Mouse (Mus musculus) hindbrain, embryonic 10.5 days (tissue): ENCODE results near the gene Olfr736. TPM values are rescaled to one million over a fixed set of nuclear protein-coding genes. Genes with fewer than 3 reads are reported as not detected.

ENCODE experiments used
- DNase-seq: peaks from one replicate; pipeline ENCODE4 v3.0.0-alpha.2; 2017; ENCODE audit warnings: low spot score
- H3K27ac ChIP-seq: fragments of 300-500 bp; sonication (generic); 2 replicates; pipeline ENCODE4 v1.5.1; 2016; ENCODE audit warnings: mild to moderate bottlenecking, moderate library complexity
- H3K27me3 ChIP-seq: fragments of 300-500 bp; sonication (generic); 2 replicates; pipeline ENCODE4 v1.6.1; 2016; ENCODE audit warnings: mild to moderate bottlenecking; ENCODE audit not compliant: poor library complexity, insufficient read depth, severe bottlenecking
- H3K36me3 ChIP-seq: fragments of 300-500 bp; sonication (generic); 2 replicates; pipeline ENCODE4 v1.6.1; 2016; ENCODE audit warnings: mild to moderate bottlenecking, moderate library complexity
- H3K4me1 ChIP-seq: fragments of 300-500 bp; sonication (generic); replicated peaks from 2 replicates; pipeline ENCODE4 v1.6.1; 2016; ENCODE audit warnings: mild to moderate bottlenecking
- H3K4me3 ChIP-seq: fragments of 300-500 bp; sonication (generic); 2 replicates; pipeline ENCODE4 v1.5.1; 2016; ENCODE audit warnings: mild to moderate bottlenecking, moderate library complexity
- H3K9me3 ChIP-seq: fragments of 300-500 bp; sonication (generic); 2 replicates; pipeline ENCODE4 v1.6.1; 2016; ENCODE audit warnings: mild to moderate bottlenecking, moderate library complexity
- WGBS: fragments of 180-500 bp; shearing (Covaris S2); methylation state at CpG from one replicate; pipeline ENCODE4 v1.1.7; 2016; 5-methylcytosine and 5-hydroxymethylcytosine counted together
- polyA plus RNA-seq: library from polyadenylated mRNA; unstranded; fragments of >200 nt; fragmentation: Nextera tagmentation; extraction: Ambion mirVana; gene quantifications from 2 replicates; pipeline ENCODE4 v1.2.1, GENCODE M21; 2016

The Olfr736 gene
- not detected in 2 replicates for polyA plus RNA-seq

DNA sequence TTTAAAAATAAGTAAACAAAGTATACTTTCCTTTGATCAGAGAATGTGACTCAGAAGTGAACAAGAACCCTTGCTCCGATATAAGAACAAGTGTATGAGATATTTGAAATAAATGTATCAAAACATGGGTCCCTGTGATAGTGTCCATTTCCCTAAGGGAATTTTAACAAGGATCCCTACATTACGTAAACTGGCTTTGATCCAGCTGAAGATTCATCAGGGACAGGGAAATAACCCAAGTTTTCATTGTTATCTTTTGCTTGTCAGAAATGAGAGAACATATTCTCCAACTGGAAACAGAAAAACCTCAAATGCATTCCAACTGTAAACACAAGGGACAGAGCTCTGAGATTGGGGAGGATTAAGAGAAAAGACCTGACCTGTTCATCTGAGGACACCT is at the start of gene Olfr736:
TSS of gene Olfr736 (plus strand) at position 301 of the 400 bp plus-strand sequence.
- Histone ChIP-seq H3K9me3 (no peaks in the 10 kb centered on the region), H3K4me3 (no peak within 1 kb of the TSS), H3K4me1 (peaks cover 4% of the 10 kb centered on the region; the same call in 1 of the 2 replicates), H3K27ac (no peak within 1 kb of the TSS), H3K27me3 (no peaks in the 10 kb centered on the region), H3K36me3 (no peaks in the 10 kb centered on the region)
- 89% methylated on average over 2 of the region's 2 CpGs for WGBS
- no peak for DNase-seq

DNA sequence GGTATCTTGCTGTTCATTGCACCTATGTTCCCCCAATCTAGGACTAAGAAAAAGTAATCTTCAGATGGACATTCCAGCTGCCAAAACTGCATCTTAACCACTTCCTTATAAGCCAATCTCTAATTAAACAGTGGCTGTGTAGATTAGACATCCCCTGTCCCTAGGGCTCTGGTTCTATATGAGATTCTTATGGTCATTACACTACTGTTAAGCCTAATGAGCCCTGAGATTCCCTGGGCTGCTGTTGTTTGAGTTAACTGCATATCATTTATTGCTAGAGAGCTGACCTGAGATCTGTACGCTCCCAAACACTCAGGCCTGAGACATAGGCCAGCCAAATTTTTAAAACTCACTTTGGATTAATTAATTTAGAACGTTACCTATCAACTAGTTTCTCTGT is 32.2 kb upstream of the Olfr736 start, which contains the start of gene Olfr735:
TSS of gene Olfr735 (minus strand) at position 77 of the 400 bp plus-strand sequence.
- no peaks in the 10 kb centered on the region for H3K27me3 ChIP-seq
- no peaks in the 10 kb centered on the region for H3K4me1 ChIP-seq
- no peaks in the 10 kb centered on the region for H3K9me3 ChIP-seq
- H3K27ac ChIP-seq: no peak within 1 kb of the TSS
- H3K36me3 ChIP-seq: no peaks in the 10 kb centered on the region
- WGBS: 90% methylated on average over 2 of the region's 2 CpGs
- no peak for DNase-seq
- H3K4me3 ChIP-seq: no peak within 1 kb of the TSS

DNA sequence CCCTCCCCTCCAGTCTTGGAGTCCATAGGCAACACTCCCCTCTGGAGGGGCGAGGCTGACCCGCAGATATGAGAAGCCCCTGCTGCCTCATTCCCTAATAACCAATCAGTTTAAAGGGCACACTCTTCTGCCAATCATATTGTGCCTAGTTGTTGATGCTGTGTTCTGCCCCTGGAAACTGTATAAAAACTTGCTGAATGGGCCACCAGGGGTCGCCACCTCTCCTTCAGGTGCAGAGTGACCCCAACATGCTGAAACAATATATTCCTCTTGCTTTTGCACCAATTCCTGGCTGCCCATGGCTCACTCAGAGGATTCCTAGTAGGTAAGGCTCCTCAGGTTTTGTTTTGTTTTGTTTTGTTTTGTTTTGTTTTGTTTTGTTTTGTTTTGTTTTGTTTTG is 28.5 kb upstream of the Olfr736 start:
- no peak overlapping the region for H3K4me3 ChIP-seq
- H3K4me1 ChIP-seq: no peaks in the 10 kb centered on the region
- WGBS: 43% methylated on average over 3 of the region's 3 CpGs
- no peaks in the 10 kb centered on the region for H3K36me3 ChIP-seq
- no peak overlapping the region for H3K27ac ChIP-seq
- DNase-seq: peak; percentile 19
- H3K9me3 ChIP-seq: no peaks in the 10 kb centered on the region
- no peaks in the 10 kb centered on the region for H3K27me3 ChIP-seq

DNA sequence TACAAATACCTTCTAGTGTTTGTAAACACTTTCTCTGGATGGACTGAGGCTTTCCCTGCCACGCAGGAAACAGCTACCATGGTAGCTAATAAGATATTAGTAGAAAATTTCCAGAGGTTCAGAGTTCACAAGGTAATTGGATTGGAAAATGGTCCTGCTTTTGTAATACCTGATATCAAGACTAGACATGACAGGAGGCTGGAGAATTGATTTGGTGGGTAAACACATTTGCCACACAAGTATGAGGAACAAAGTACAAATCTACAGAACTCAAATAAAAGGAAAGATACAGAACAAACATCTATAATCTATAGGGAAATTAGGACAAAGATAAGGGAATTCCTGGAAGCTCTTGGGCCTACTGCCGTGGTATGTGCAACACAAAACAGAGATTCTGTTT is 24.2 kb upstream of the Olfr736 start:
- Histone ChIP-seq H3K27ac (no peak overlapping the region), H3K27me3 (no peaks in the 10 kb centered on the region), H3K36me3 (no peaks in the 10 kb centered on the region), H3K9me3 (no peaks in the 10 kb centered on the region), H3K4me3 (no peak overlapping the region), H3K4me1 (no peaks in the 10 kb centered on the region)
- WGBS: 85% methylated on average over 2 of the region's 2 CpGs
- DNase-seq: no peak

DNA sequence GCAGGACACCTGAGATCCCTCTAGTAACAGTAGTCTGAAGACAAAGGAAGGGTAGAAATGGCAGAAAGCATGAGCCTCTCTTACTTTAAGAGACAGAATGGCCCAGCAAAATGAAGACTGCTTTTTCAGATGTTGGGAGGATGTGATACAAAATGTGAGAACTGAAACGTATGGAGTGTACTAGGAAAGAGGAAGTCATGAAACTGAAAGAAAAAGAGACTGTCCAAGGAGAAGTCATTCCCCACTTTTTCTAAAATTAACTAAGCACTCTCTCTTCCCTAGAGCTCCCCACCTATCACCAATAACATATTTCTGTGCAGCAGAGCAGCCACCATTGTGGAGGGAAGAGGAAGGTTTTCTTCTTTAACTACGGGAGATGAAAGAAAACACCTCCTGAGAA is 23.4 kb upstream of the Olfr736 start, which contains the start of gene Tlr11:
TSS of gene Tlr11 (plus strand) at position 322 of the 400 bp plus-strand sequence.
- Histone ChIP-seq H3K9me3 (no peaks in the 10 kb centered on the region), H3K27ac (no peak within 1 kb of the TSS), H3K4me3 (no peak within 1 kb of the TSS), H3K36me3 (no peaks in the 10 kb centered on the region), H3K4me1 (no peaks in the 10 kb centered on the region), H3K27me3 (no peaks in the 10 kb centered on the region)
- 89% methylated on average over 2 of the region's 2 CpGs for WGBS
- no peak for DNase-seq

DNA sequence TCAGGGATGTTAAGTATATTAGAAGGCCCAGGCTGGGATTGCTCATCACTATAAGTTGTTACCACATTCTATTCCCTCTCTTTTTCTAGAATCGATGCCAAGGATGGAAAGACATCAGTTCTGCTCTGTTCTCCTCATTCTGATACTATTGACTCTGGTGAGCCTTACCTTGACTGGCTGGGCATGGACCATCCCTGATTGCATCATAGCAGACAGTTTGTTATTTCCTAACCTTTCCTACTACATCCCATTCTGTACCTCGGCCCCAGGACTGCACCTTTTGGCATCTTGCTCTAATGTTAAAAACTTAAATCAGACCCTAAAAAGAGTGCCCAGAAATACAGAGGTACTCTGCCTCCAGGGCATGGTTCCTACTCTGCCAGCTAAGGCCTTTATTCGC is 20.5 kb upstream of the Olfr736 start:
- H3K36me3 ChIP-seq: no peaks in the 10 kb centered on the region
- no peak for DNase-seq
- H3K4me3 ChIP-seq: no peak overlapping the region
- no peak overlapping the region for H3K27ac ChIP-seq
- no peaks in the 10 kb centered on the region for H3K27me3 ChIP-seq
- no peaks in the 10 kb centered on the region for H3K4me1 ChIP-seq
- no peaks in the 10 kb centered on the region; the same call in 1 of the 2 replicates for H3K9me3 ChIP-seq
- WGBS: 81% methylated on average over 3 of the region's 3 CpGs

DNA sequence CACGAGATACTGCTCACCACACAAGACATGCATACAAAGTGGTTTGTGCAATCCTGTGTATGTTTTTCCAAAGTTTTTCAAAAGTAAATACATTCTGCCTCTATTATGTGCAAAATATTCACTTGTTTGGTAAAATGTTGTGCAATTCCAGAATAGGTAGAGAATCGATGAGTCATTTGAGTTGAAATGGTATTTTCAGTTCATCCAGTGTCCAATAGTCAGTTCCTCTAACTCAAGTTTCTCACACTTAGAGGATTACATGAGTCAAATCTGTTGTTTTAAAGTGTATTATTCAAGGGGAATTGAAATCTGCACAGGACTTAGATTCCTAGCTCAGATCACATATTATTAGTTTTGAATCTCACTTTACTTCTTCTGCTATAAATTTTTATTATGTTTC is 17.4 kb upstream of the Olfr736 start:
- Histone ChIP-seq H3K27ac (no peak overlapping the region), H3K4me1 (no peaks in the 10 kb centered on the region), H3K9me3 (no peaks in the 10 kb centered on the region; the same call in 1 of the 2 replicates), H3K27me3 (no peaks in the 10 kb centered on the region), H3K36me3 (no peaks in the 10 kb centered on the region), H3K4me3 (no peak overlapping the region)
- 81% methylated on average over 2 of the region's 2 CpGs for WGBS
- no peak for DNase-seq

DNA sequence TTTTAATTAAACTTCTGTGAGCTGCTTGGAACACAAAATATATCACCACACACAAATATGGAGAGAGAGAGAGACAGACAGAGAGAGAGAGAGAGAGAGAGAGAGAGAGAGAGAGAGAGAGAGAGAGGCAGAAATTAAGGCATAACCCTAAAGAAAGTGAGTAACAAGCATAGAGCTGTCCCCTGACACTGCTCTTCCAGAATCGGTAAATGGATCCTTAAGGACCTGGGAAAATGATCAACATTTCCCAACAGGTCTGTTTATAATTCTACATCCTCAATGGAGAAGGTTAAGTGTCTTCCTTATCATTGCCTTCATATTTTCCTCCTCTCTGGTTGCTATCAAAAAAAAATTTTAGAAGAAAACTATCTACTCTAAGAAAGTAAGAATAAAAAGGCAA is 26.3 kb downstream of the Olfr736 start, which contains the start of gene Olfr738:
TSS of gene Olfr738 (plus strand) at position 301 of the 400 bp plus-strand sequence.
- Histone ChIP-seq H3K27ac (no peak within 1 kb of the TSS), H3K4me1 (no peaks in the 10 kb centered on the region), H3K36me3 (no peaks in the 10 kb centered on the region), H3K27me3 (no peaks in the 10 kb centered on the region), H3K9me3 (no peaks in the 10 kb centered on the region), H3K4me3 (no peak within 1 kb of the TSS)
- DNase-seq: no peak
- 93% methylated on average over 1 of the region's 1 CpGs for WGBS

DNA sequence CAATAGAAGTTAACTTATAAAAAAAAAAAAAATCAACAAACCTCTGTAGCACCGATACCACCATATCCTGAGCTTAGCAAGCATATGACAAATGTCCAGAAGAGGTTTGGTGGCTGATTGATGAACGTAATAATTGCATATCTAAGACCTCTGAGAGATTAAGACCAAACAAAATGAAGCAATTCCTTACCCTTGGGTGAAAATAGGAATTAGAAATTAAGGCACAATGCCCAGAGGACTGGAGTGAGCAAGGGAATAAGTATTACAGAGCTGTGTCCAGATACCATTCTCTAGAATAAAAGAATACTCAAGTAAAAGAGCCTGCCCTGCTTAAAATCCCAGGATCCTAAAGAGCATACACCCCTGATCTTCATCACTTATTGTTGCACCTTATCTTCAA is 37.4 kb downstream of the Olfr736 start, which contains the start of gene Olfr739:
TSS of gene Olfr739 (plus strand) at position 301 of the 400 bp plus-strand sequence.
- no peak within 1 kb of the TSS for H3K27ac ChIP-seq
- 77% methylated on average over 2 of the region's 2 CpGs for WGBS
- DNase-seq: no peak
- H3K36me3 ChIP-seq: no peaks in the 10 kb centered on the region
- H3K4me3 ChIP-seq: no peak within 1 kb of the TSS
- no peaks in the 10 kb centered on the region for H3K4me1 ChIP-seq
- H3K9me3 ChIP-seq: no peaks in the 10 kb centered on the region
- no peaks in the 10 kb centered on the region for H3K27me3 ChIP-seq

Other genes with a start within 250 kb of the Olfr736 start
- gene Olfr728, start 238.5 kb upstream of the Olfr736 start, polyA plus RNA-seq: not detected in 2 replicates
- 0.04 TPM in 1 of 2 replicates, not detected in the other for gene Olfr729, start 228.3 kb upstream of the Olfr736 start, polyA plus RNA-seq
- not detected in 2 replicates for gene Olfr730, start 193.0 kb upstream of the Olfr736 start, polyA plus RNA-seq
- not detected in 2 replicates for gene Olfr731, start 139.3 kb upstream of the Olfr736 start, polyA plus RNA-seq
- gene Olfr732, start 97.0 kb upstream of the Olfr736 start, polyA plus RNA-seq: not detected in 2 replicates
- gene Olfr733, start 79.6 kb upstream of the Olfr736 start, polyA plus RNA-seq: not detected in 2 replicates
- gene Olfr734, start 54.4 kb upstream of the Olfr736 start, polyA plus RNA-seq: not detected in 2 replicates
- gene Olfr735, start 32.3 kb upstream of the Olfr736 start, polyA plus RNA-seq: not detected in 2 replicates
- not detected in 2 replicates for gene Tlr11, start 23.2 kb upstream of the Olfr736 start, polyA plus RNA-seq
- gene Olfr738, start 26.4 kb downstream of the Olfr736 start, polyA plus RNA-seq: not detected in 2 replicates
- gene Olfr739, start 37.5 kb downstream of the Olfr736 start, polyA plus RNA-seq: not detected in 2 replicates
- not detected in 2 replicates for gene Olfr740, start 64.4 kb downstream of the Olfr736 start, polyA plus RNA-seq
- not detected in 2 replicates for gene Olfr741, start 91.6 kb downstream of the Olfr736 start, polyA plus RNA-seq
- not detected in 2 replicates for gene Olfr742, start 122.4 kb downstream of the Olfr736 start, polyA plus RNA-seq
- gene Olfr743, start 140.7 kb downstream of the Olfr736 start, polyA plus RNA-seq: not detected in 2 replicates
- gene Olfr744, start 233.7 kb downstream of the Olfr736 start, polyA plus RNA-seq: not detected in 2 replicates